Mouse (Mus musculus): ENCODE measurements at regions not wholly inside any gene's neighbourhood (a gene's known extent, or its start where the extent isn't known, plus 50 kb on each side); places are given as distances from the start of the nearest gene placed in this dataset.

DNA sequence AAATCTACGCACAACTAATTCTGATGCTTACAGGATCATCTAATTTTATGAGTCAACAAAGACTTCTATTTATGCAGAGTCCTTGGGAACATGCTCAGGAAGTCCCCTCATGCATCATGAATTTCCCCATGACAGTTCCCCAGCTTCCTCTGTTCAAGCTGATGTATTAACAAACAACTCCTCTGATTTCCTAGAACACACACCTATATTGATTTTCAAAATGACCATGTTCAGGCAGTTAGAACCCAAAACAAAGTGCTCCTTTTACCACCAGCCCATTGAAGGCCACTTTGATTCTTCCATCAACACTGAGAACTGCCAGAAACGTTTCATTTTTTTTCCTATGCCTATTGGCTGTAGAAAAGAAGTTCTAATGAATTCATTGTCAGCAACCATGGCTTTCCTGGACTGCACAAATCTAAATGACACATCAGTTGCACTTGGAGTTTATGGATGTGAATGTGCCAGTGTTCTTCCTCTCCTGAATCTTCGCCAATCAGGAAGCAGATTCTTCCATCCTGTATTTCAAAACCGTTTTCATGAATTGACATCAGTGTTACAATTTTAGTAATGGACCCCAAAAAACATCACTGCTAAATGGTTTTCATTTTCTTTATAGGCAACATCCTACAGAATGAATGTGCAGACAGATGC lies 1435.3 kb upstream of the Gm12353 start:
- DNase-seq (ENCODE audit: low read depth, low spot score): peak; percentile 6

DNA sequence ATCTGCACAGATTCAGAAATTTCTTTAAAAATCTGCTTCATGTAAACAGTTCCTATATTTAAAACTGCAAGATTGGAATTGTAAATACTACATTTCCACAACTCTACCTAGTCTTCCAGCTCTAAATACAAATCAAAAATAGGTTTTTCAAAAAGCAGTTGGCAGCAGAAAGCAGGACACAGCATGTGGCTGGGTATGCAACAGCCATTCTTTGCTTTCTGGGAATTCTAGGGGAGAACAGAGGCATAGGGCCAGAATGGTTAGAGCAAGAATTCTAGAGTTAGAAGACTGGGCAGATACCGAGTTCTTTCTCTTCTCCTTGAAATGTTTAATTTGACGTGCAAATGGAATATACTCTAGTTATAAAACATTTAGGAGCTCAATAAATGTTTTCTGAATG lies 1434.4 kb upstream of the Gm12353 start:
- peak; percentile 11 for DNase-seq (ENCODE audit: low read depth, low spot score)

DNA sequence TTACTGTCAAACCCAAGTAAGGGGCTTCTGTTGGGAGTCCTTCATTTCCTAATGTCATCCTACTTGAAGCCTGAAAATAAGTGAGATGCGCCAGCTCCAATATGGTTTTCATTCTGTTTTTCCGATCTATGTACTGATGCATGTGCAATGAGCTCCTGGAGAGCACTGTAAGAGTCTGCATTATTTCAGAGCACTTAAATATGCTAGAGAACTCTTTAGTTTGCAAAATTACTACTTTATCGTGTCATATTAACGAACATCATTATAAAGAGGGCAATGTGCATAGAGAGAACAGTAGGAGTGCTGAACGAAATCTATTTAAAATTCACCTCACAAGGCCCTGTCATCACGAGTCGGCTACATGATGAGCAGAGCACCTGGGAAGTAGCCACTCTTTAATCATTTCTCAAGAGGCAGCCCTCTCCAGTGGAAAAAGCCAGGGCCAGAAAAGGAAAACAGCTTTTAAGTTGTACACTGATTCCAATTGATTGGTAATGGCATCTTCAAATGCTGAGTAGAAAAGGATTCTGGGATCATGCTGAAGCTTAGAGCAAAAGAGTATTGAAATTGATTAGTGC lies 1424.3 kb upstream of the Gm12353 start:
- DNase-seq (ENCODE audit: low read depth, low spot score): peak; percentile 4

Data from telencephalon, adult 2 months (tissue).